Mouse (Mus musculus) testis, postnatal 10 days (tissue): ENCODE results near the gene Ctdnep1.

ENCODE experiments used
- DNase-seq: peaks from one replicate; pipeline ENCODE4 v3.0.0; 2021; ENCODE audit warnings: low spot score

The Ctdnep1 gene

DNA sequence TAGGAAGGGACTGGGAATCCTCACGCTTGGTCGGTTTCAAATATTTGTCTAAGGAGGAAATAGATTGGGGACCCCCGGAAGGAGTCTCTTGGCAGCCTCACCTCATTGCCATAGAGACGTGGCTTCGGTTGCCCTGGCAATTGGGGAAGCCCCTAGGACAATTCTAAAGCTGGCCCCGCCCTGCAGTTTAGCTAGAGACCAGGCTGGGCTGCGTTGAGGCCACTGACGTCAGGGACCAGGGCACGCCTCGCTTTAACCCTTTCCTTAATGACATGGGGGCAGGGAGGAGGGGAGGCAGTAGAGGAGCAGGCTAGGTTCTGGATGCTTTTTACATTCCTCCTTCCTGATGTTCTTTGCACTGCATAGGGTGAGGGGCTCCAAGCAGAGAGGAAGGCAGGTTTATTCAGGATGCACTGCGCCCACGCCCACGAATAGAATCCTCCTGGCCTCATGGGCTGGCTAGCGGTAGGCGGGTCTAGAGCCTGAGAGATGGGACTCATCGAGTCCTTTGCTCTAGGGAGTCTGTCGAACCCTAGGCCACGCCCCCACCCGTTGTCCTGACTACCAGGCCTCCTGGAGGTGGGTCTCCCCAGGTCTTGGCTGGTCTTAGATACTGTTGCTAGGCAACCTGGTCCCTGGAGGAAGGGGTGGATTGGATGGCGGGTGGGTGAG is 48.3 kb downstream of the Ctdnep1 start:
- DNase-seq: peak; percentile 87

GRCm38 (mm10) chr11:70029829-70030550 is 49.0 kb downstream of the Ctdnep1 start:
- no peak for DNase-seq

DNA sequence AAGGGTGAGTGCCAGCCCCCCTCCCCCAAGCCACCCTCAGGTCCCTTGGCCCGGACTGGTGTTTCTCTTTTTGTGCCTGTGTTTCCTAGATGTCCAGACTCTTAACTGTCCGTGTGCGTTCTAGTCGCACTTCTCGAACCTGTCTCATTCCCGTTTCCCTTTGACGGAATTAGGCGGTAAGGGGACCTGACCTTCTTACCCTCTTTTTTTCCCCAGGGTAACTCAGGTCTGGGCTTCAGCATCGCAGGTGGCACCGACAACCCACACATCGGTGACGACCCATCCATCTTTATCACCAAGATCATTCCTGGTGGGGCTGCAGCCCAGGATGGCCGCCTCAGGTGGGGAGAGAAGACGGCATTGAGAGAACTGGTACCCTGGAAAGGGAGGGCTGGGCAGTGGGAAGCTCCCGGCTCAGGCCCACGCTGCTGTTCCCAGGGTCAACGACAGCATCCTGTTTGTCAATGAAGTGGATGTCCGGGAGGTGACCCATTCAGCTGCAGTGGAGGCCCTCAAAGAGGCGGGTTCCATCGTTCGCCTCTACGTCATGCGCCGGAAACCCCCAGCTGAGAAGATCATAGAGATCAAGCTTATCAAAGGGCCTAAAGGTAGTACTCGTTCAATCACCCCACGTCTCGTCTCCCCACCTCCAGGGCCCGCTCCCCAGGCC is 49.8 kb downstream of the Ctdnep1 start:
- DNase-seq: no peak

GRCm38 (mm10) chr11:70031321-70031670 is 50.3 kb downstream of the Ctdnep1 start:
- no peak for DNase-seq

- DNase-seq: no peak
Observed at GRCm38 (mm10) chr11:70038174-70038573, 57.2 kb downstream of the Ctdnep1 start.

GRCm38 (mm10) chr11:70039631-70040030 is 58.7 kb downstream of the Ctdnep1 start:
- DNase-seq: no peak

DNA sequence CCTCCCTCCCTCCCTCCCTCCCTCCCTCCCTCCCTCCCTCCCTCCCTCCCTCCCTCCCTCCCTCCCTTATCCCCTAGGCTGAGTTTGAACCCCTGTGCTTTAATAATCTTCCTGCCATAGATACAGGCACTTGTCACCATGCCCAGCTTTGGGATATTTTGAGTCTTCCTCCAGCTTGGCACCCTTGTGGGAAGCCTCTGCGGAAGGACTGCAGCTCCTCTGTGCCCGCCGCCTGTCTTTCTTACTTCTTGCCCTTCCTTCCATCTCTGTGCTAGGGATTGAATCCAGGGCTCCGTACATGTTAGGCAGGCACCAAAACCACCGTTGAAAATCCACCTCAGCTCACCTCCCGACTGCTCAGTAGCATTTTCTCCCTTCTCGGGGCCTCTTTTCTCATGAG is 59.2 kb downstream of the Ctdnep1 start:
- DNase-seq: no peak
